Mouse (Mus musculus) ES-E14 (cell line): ENCODE data around the gene Hic2. TPM values are rescaled to one million over a fixed set of nuclear protein-coding genes. Genes with fewer than 3 reads are reported as not detected.

Experiments used
- DNase-seq: peaks from one replicate; pipeline ENCODE4 v3.0.0-alpha.2; 2013; ENCODE audit warnings: low read depth, low spot score
- H3K27ac ChIP-seq: 2 replicates; pipeline ENCODE4 v1.5.1; 2012; ENCODE audit warnings: low read depth, mild to moderate bottlenecking, low read length, moderate library complexity, mixed read lengths; ENCODE audit not compliant: poor library complexity, insufficient read depth, severe bottlenecking
- H3K36me3 ChIP-seq: 2 replicates; pipeline ENCODE4 v1.6.1; 2012; ENCODE audit warnings: mild to moderate bottlenecking, low read length, moderate library complexity, mixed read lengths; ENCODE audit not compliant: control insufficient read depth, poor library complexity, insufficient read depth, severe bottlenecking
- H3K4me1 ChIP-seq, 2 experiments: fragments of 150-350 bp in 1 of 2; sonication (generic) in 1 of 2; 2 replicates each; pipeline ENCODE4 v1.6.1; 2012; ENCODE audit warnings: low read length in 2 of 2, mild to moderate bottlenecking in 1 of 2, mixed read lengths in 1 of 2; ENCODE audit not compliant: control insufficient read depth in 2 of 2, insufficient read depth in 2 of 2, poor library complexity in 1 of 2
- H3K4me3 ChIP-seq, 2 experiments: fragments of 150-350 bp in 1 of 2; sonication (generic) in 1 of 2; 2 replicates each; pipeline ENCODE4 v1.5.1; 2012; ENCODE audit warnings: low read length in 2 of 2, low read depth in 1 of 2, mild to moderate bottlenecking in 1 of 2, mixed read lengths in 1 of 2; ENCODE audit not compliant: insufficient read depth in 1 of 2, poor library complexity in 1 of 2, severe bottlenecking in 1 of 2
- H3K9ac ChIP-seq: 2 replicates; pipeline ENCODE4 v1.6.1; 2012; ENCODE audit warnings: low read depth, mild to moderate bottlenecking, low read length, mixed read lengths; ENCODE audit not compliant: poor library complexity, insufficient read depth, severe bottlenecking
- H3K9me3 ChIP-seq: fragments of 150-350 bp; sonication (generic); 2 replicates; pipeline ENCODE4 v1.6.1; 2012; ENCODE audit warnings: low read depth, mild to moderate bottlenecking, low read length; ENCODE audit not compliant: control insufficient read depth, insufficient read depth
- CHD2 ChIP-seq: IDR thresholded peaks from 2 replicates; pipeline ENCODE4 v1.6.1; 2014; ENCODE audit warnings: mild to moderate bottlenecking, low read depth, low read length, inconsistent platforms
- HCFC1 ChIP-seq: IDR thresholded peaks from 2 replicates; pipeline ENCODE4 v1.6.1; 2012; ENCODE audit warnings: low read length, inconsistent platforms, borderline replicate concordance; ENCODE audit not compliant: insufficient read depth
- MAFK ChIP-seq: IDR thresholded peaks from 2 replicates; pipeline ENCODE4 v1.6.1; 2014; ENCODE audit warnings: mild to moderate bottlenecking, low read depth, low read length, inconsistent platforms; ENCODE audit not compliant: insufficient read depth
- ZC3H11A ChIP-seq: IDR thresholded peaks from 2 replicates; pipeline ENCODE4 v1.6.1; 2012; ENCODE audit warnings: low read depth, mild to moderate bottlenecking, inconsistent platforms, low read length, borderline replicate concordance
- ZNF384 ChIP-seq: IDR thresholded peaks from 2 replicates; pipeline ENCODE4 v1.6.1; 2012; ENCODE audit warnings: low read depth, low read length, inconsistent platforms
- in situ Hi-C, 2 experiments: fragments of 600-800 bp; cut with MboI; formaldehyde crosslinking; loops; one replicate each; pipeline ENCODE4 v1.15.1; 2025; ENCODE audit warnings: low sequenced_read_pairs in 2 of 2, inconsistent platforms in 1 of 2; ENCODE audit not compliant: unreplicated experiment in 2 of 2
- total RNA-seq: library from RNA; depleted of rRNA; stranded (reverse); fragments of 300-350 nt; gene quantifications from 2 replicates; pipeline ENCODE4 v1.2.3, GENCODE M21; 2012

The Hic2 gene
- total RNA-seq, 1 experiment, result 35.9 TPM

GRCm38 (mm10) chr16:17266113-17266512 lies 32.7 kb downstream of the Hic2 start:
- in situ Hi-C loops, result loop anchor here in 1 of 2 experiments (10.0 kb wide), 1 partner anchor 61 kb away; the partner anchor contains the start of genes Rimbp3 and Ube2l3
- H3K9me3 ChIP-seq, result no peaks in the 10 kb centered on the region
- no peak overlapping the region for H3K9ac ChIP-seq
- TF ChIP-seq ZNF384 (peak; percentile 81; the same call in 1 of the 2 replicates), ZC3H11A (no peak), HCFC1 (no peak), MAFK (no peak)
- H3K4me3 ChIP-seq, result no peak overlapping the region
- no peak overlapping the region for H3K27ac ChIP-seq
- no peak for DNase-seq
- peaks cover 7% of the 10 kb centered on the region; the same call in 1 of the 2 replicates for H3K36me3 ChIP-seq
- peaks cover 0 to 6% of the 10 kb centered on the region in 2 experiments; a peak in 1 of 4 replicates for H3K4me1 ChIP-seq

DNA sequence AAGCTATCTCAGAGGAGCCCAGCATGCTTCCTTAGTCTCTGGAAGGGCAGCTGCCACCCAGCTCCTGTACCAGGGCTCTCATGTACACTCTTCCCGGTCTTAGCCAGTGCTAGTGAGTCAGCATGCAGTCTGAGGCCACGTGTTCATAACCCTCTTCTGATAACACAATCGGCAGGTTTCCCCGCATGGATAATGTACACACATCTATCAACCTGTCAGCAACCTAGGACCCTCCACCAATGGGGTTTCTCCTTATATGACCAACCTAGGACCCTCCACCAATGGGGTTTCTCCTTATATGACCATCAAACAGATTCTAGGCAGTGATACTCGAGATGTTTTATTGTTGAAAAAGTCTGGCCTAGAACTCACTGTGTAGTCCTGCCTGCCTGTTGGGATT lies 34.6 kb downstream of the Hic2 start:
- Histone ChIP-seq H3K9me3 (no peaks in the 10 kb centered on the region), H3K36me3 (no peaks in the 10 kb centered on the region), H3K9ac (no peak overlapping the region), H3K27ac (no peak overlapping the region), H3K4me1 (peaks cover 0 to 4% of the 10 kb centered on the region in 2 experiments; a peak in 1 of 4 replicates), H3K4me3 (no peak overlapping the region)
- no peak for DNase-seq
- TF ChIP-seq ZNF384 (no peak), MAFK (no peak), CHD2 (no peak), ZC3H11A (no peak), HCFC1 (no peak)
- in situ Hi-C loops, result loop anchor here in 1 of 2 experiments (10.0 kb wide), 1 partner anchor 63 kb away; the partner anchor contains the start of genes Rimbp3 and Ube2l3

- no peak for DNase-seq
- Histone ChIP-seq H3K9ac (no peak overlapping the region), H3K36me3 (no peaks in the 10 kb centered on the region), H3K9me3 (no peaks in the 10 kb centered on the region), H3K27ac (no peak overlapping the region), H3K4me3 (no peak overlapping the region), H3K4me1 (peaks cover 0 to 4% of the 10 kb centered on the region in 2 experiments; a peak in 1 of 4 replicates)
- in situ Hi-C loops, result loop anchor here (5.0 to 10.0 kb wide), 2 partner anchors 63 to 65 kb away; partner anchors contain the start of genes Rimbp3 (in 2 of the 2) and Ube2l3 (in 1 of the 2)
- TF ChIP-seq ZNF384, result no peak
These were observed 36.5 kb downstream of the Hic2 start for GRCm38 (mm10) chr16:17269872-17270271.

DNA sequence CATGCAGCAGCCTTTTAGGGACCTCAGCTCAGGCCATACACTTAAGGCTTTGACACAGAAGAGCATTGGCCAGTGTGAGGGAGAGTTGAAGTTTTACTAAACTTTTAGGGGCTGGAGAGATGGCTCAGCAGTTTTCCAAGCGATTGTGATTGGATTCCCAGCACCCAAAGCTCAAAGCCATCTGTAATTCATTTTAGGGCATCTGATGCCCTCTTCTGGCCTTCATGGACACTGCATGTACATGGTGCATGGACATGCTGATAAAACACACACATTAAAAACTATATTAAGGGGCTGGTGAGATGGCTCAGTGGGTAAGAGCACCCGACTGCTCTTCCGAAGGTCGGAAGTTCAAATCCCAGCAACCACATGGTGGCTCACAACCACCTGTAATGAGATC lies 37.8 kb downstream of the Hic2 start:
- in situ Hi-C loops, result loop anchor here in 1 of 2 experiments (5.0 kb wide), 1 partner anchor 64 kb away; the partner anchor contains the start of gene Rimbp3
- H3K27ac ChIP-seq, result no peak overlapping the region
- no peaks in the 10 kb centered on the region for H3K9me3 ChIP-seq
- H3K9ac ChIP-seq, result no peak overlapping the region
- peak; percentile 53 for DNase-seq
- H3K4me1 ChIP-seq, result peaks cover 0 to 4% of the 10 kb centered on the region in 2 experiments; a peak in 1 of 4 replicates
- TF ChIP-seq CHD2 (no peak), ZC3H11A (peak; percentile 85), HCFC1 (no peak), ZNF384 (no peak), MAFK (peak; percentile 80)
- no peaks in the 10 kb centered on the region for H3K36me3 ChIP-seq
- no peak overlapping the region for H3K4me3 ChIP-seq
